Mouse (Mus musculus): Measurements from ENCODE around the gene Gal3st1.

- TF ChIP-seq POLR2A (IDR thresholded peaks at IDR 0.05; ENCODE audit: low read depth, low read length) (no peak), CTCF (IDR thresholded peaks at IDR 0.05; ENCODE audit: extremely low read depth, insufficient read depth, insufficient read length, insufficient replicate concordance) (no peak)
These were observed 44.3 kb downstream of the Gal3st1 start for GRCm38 (mm10) chr11:4027561-4028334.
